ENCODE assay signal across 8 mouse cellular contexts in genomic region chr9:38718927-38719441, GRCm38 (mm10). TPM values are rescaled to one million over a fixed set of nuclear protein-coding genes. Genes with fewer than 3 reads are reported as not detected.
DNase-seq lines count a peak whose midpoint lies in the region; ATAC-seq and TF ChIP-seq lines count a peak whose summit lies in the region.

No protein-coding gene starts in this region.

- peaks cover 8% of the 10 kb centered on the region for H3K4me1 ChIP-seq in embryonic facial prominence, embryonic 15.5 days
- H3K4me1 ChIP-seq in limb, embryonic 15.5 days = peaks cover 10% of the 10 kb centered on the region
- no peaks in the 10 kb centered on the region; the same call in 1 of the 2 replicates for H3K4me1 ChIP-seq in midbrain, embryonic 16.5 days (ENCODE audit: control insufficient read depth, insufficient read depth, low read length)

- H3K27ac ChIP-seq in embryonic facial prominence, embryonic 15.5 days (replicated peaks) = peak overlapping the region; percentile 79
- peak overlapping the region; percentile 85 for H3K27ac ChIP-seq in limb, embryonic 15.5 days
- H3K27ac ChIP-seq in midbrain, embryonic 16.5 days (ENCODE audit: low read length) = no peak overlapping the region

- peak overlapping the region; percentile 31 for H3K9ac ChIP-seq in embryonic facial prominence, embryonic 15.5 days
- peak overlapping the region; percentile 37; the same call in 1 of the 2 replicates for H3K9ac ChIP-seq in limb, embryonic 15.5 days
- H3K9ac ChIP-seq in midbrain, embryonic 16.5 days (ENCODE audit: low read depth, low read length) = no peak overlapping the region

- H3K79me3 ChIP-seq in C2C12 (ENCODE audit: low read depth) = no peaks in the 10 kb centered on the region

- no peaks in the 10 kb centered on the region for H3K79me2 ChIP-seq in C2C12 (ENCODE audit: control insufficient read depth, insufficient read depth)

- no peaks in the 10 kb centered on the region for H3K27me3 ChIP-seq in C2C12 (ENCODE audit: control insufficient read depth, insufficient read depth, insufficient read length)
- no peaks in the 10 kb centered on the region for H3K27me3 ChIP-seq in embryonic facial prominence, embryonic 15.5 days
- H3K27me3 ChIP-seq in limb, embryonic 15.5 days = no peaks in the 10 kb centered on the region
- H3K27me3 ChIP-seq in midbrain, embryonic 16.5 days (ENCODE audit: control insufficient read depth, insufficient read depth, low read depth, low read length) = no peaks in the 10 kb centered on the region

- TF ChIP-seq CTCF in C2C12 (IDR thresholded peaks at IDR 0.05; ENCODE audit: control insufficient read depth, insufficient read depth, insufficient read length) = no peak

- peak; percentile 76; the same call in 1 of the 2 replicates for ATAC-seq in embryonic facial prominence, embryonic 15.5 days (ENCODE audit: insufficient number of reproducible peaks, low FRiP score, low TSS enrichment, low read depth)
- ATAC-seq in limb, embryonic 15.5 days (ENCODE audit: insufficient number of reproducible peaks, low FRiP score, low TSS enrichment, low read depth) = peak; percentile 78; the same call in 1 of the 2 replicates
- ATAC-seq in midbrain, embryonic 16.5 days = no peak
- no peak for ATAC-seq in monocyte, adult 5-6 weeks (replicated peaks; ENCODE audit: insufficient number of reproducible peaks, low FRiP score, low TSS enrichment, poor library complexity, severe bottlenecking)

- DNase-seq in MEL-GATA-1-ER (ENCODE audit: extremely low read depth, low read depth) = peak; percentile 11
- DNase-seq in heart, postnatal 4 days = peak; percentile 20
- no peak for DNase-seq in right cerebral cortex, adult 2 months (ENCODE audit: low spot score in 2 of 2)

- H3K4me2 ChIP-seq in embryonic facial prominence, embryonic 15.5 days (replicated peaks) = peak overlapping the region; percentile 61
- H3K4me2 ChIP-seq in limb, embryonic 15.5 days = peak overlapping the region; percentile 53
- H3K4me2 ChIP-seq in midbrain, embryonic 16.5 days (ENCODE audit: low read length) = peak overlapping the region; percentile 36

- 1% methylated on average over 3 of the region's 3 CpGs for WGBS in embryonic facial prominence, embryonic 15.5 days
- 2% methylated on average over 3 of the region's 3 CpGs for WGBS in limb, embryonic 15.5 days
- WGBS in midbrain, embryonic 16.5 days = 4% methylated on average over 3 of the region's 3 CpGs

- no peak overlapping the region for H3ac ChIP-seq in C2C12 (ENCODE audit: control insufficient read depth, insufficient read length, low read depth)

- no peaks in the 10 kb centered on the region for H3K9me3 ChIP-seq in embryonic facial prominence, embryonic 15.5 days (replicated peaks)
- no peaks in the 10 kb centered on the region for H3K9me3 ChIP-seq in limb, embryonic 15.5 days
- H3K9me3 ChIP-seq in midbrain, embryonic 16.5 days (replicated peaks; ENCODE audit: control insufficient read depth, low read length, poor library complexity, severe bottlenecking) = no peaks in the 10 kb centered on the region

- H3K36me3 ChIP-seq in C2C12 (ENCODE audit: control insufficient read depth, insufficient read depth) = peaks cover 7% of the 10 kb centered on the region
- H3K36me3 ChIP-seq in embryonic facial prominence, embryonic 15.5 days = peaks cover 9% of the 10 kb centered on the region; the same call in 1 of the 2 replicates
- peaks cover 5% of the 10 kb centered on the region for H3K36me3 ChIP-seq in limb, embryonic 15.5 days
- no peaks in the 10 kb centered on the region for H3K36me3 ChIP-seq in midbrain, embryonic 16.5 days (ENCODE audit: control insufficient read depth, insufficient read depth, low read length)

- peak overlapping the region; percentile 48 for H3K4me3 ChIP-seq in C2C12 (ENCODE audit: insufficient read depth, poor library complexity, severe bottlenecking)
- peak overlapping the region; percentile 52 for H3K4me3 ChIP-seq in embryonic facial prominence, embryonic 15.5 days (replicated peaks)
- H3K4me3 ChIP-seq in limb, embryonic 15.5 days = peak overlapping the region; percentile 55
- H3K4me3 ChIP-seq in midbrain, embryonic 16.5 days (ENCODE audit: low read depth, low read length) = peak overlapping the region; percentile 36

TF ChIP-seq in C2C12, 6 proteins besides CTCF, POLR2A, EP300 and RAD21:
- TF ChIP-seq MYOG (IDR thresholded peaks at IDR 0.05; ENCODE audit: control insufficient read depth, extremely low read depth, insufficient read length) = no peak
- no peak for TF ChIP-seq FOSL1 (IDR thresholded peaks at IDR 0.05; ENCODE audit: insufficient read depth, low read length, poor library complexity, severe bottlenecking)
- TF ChIP-seq CEBPB (IDR thresholded peaks at IDR 0.05; ENCODE audit: low read depth) = no peak
- TF ChIP-seq MYOD1 (IDR thresholded peaks at IDR 0.05; ENCODE audit: control insufficient read depth, insufficient read length, low read depth) = no peak
- TF ChIP-seq MAX (IDR thresholded peaks at IDR 0.05) = no peak
- TF ChIP-seq USF1 (IDR thresholded peaks at IDR 0.05; ENCODE audit: low read depth) = no peak

RNA-seq across cellular contexts. Expression of gene Vwa5a, which starts 0.9 kb away (rescaled TPM):
- polyA plus RNA-seq in C2C12 (2012; fragmentation: generic; extraction: Trizol) = 6.3 TPM
- 28.9 and 30.4 TPM in 2 replicates for polyA plus RNA-seq in embryonic facial prominence, embryonic 15.5 days (2015; fragmentation: Nextera tagmentation; extraction: Ambion mirVana)
- 10 to 100 TPM; 25.9 to 27.5 TPM for total RNA-seq in heart, postnatal 4 days (2021)
- polyA plus RNA-seq in limb, embryonic 15.5 days (2015; fragmentation: Nextera tagmentation; extraction: Ambion mirVana) = 29.6 and 31.1 TPM in 2 replicates
- polyA plus RNA-seq in midbrain, embryonic 16.5 days (2015; fragmentation: Nextera tagmentation; extraction: Ambion mirVana) = 6.0 and 6.2 TPM in 2 replicates
- 29.2 to 35.0 TPM (median 33.1 TPM) in 3 replicates for total RNA-seq in monocyte, adult 5-6 weeks (2017)

RNA-seq across cellular contexts. Expression of gene Olfr919, which starts 15.5 kb away (rescaled TPM):
- not detected for polyA plus RNA-seq in C2C12 (2012; fragmentation: generic; extraction: Trizol)
- not detected in 2 replicates for polyA plus RNA-seq in embryonic facial prominence, embryonic 15.5 days (2015; fragmentation: Nextera tagmentation; extraction: Ambion mirVana)
- total RNA-seq in heart, postnatal 4 days (2021) = not detected
- not detected in 2 replicates for polyA plus RNA-seq in limb, embryonic 15.5 days (2015; fragmentation: Nextera tagmentation; extraction: Ambion mirVana)
- polyA plus RNA-seq in midbrain, embryonic 16.5 days (2015; fragmentation: Nextera tagmentation; extraction: Ambion mirVana) = not detected in 2 replicates
- total RNA-seq in monocyte, adult 5-6 weeks (2017) = not detected in 3 replicates

RNA-seq across cellular contexts. Expression of gene Olfr920, which starts 33.1 kb away (rescaled TPM):
- polyA plus RNA-seq in C2C12 (2012; fragmentation: generic; extraction: Trizol) = not detected
- polyA plus RNA-seq in embryonic facial prominence, embryonic 15.5 days (2015; fragmentation: Nextera tagmentation; extraction: Ambion mirVana) = 0.04 TPM in 1 of 2 replicates, not detected in the other
- total RNA-seq in heart, postnatal 4 days (2021) = under 1 TPM; 0.07 to 0.14 TPM
- 0.05 TPM in 2 replicates for polyA plus RNA-seq in limb, embryonic 15.5 days (2015; fragmentation: Nextera tagmentation; extraction: Ambion mirVana)
- not detected in 2 replicates for polyA plus RNA-seq in midbrain, embryonic 16.5 days (2015; fragmentation: Nextera tagmentation; extraction: Ambion mirVana)
- 0.19 to 1.4 TPM (median 0.53 TPM) in 3 replicates for total RNA-seq in monocyte, adult 5-6 weeks (2017)

RNA-seq across cellular contexts. Expression of gene Olfr918, which starts 44.6 kb away (rescaled TPM):
- not detected for polyA plus RNA-seq in C2C12 (2012; fragmentation: generic; extraction: Trizol)
- 0.05 TPM in 1 of 2 replicates, not detected in the other for polyA plus RNA-seq in embryonic facial prominence, embryonic 15.5 days (2015; fragmentation: Nextera tagmentation; extraction: Ambion mirVana)
- total RNA-seq in heart, postnatal 4 days (2021) = not detected
- polyA plus RNA-seq in limb, embryonic 15.5 days (2015; fragmentation: Nextera tagmentation; extraction: Ambion mirVana) = not detected in 2 replicates
- not detected in 2 replicates for polyA plus RNA-seq in midbrain, embryonic 16.5 days (2015; fragmentation: Nextera tagmentation; extraction: Ambion mirVana)
- not detected in 3 replicates for total RNA-seq in monocyte, adult 5-6 weeks (2017)

RNA-seq across cellular contexts. Expression of gene Olfr917, which starts 53.3 kb away (rescaled TPM):
- polyA plus RNA-seq in C2C12 (2012; fragmentation: generic; extraction: Trizol) = not detected
- polyA plus RNA-seq in embryonic facial prominence, embryonic 15.5 days (2015; fragmentation: Nextera tagmentation; extraction: Ambion mirVana) = not detected in 2 replicates
- not detected for total RNA-seq in heart, postnatal 4 days (2021)
- polyA plus RNA-seq in limb, embryonic 15.5 days (2015; fragmentation: Nextera tagmentation; extraction: Ambion mirVana) = not detected in 2 replicates
- polyA plus RNA-seq in midbrain, embryonic 16.5 days (2015; fragmentation: Nextera tagmentation; extraction: Ambion mirVana) = not detected in 2 replicates
- not detected in 3 replicates for total RNA-seq in monocyte, adult 5-6 weeks (2017)

Comparison
In these comparisons a context has a peak if more than half of its experiments do, and no peak if none do; other contexts are left out.
1. DNase-seq: peak in MEL-GATA-1-ER (single experiment) and heart, postnatal 4 days (single experiment); none in right cerebral cortex, adult 2 months (0 of 2).
2. ATAC-seq: peak in embryonic facial prominence, embryonic 15.5 days (single experiment) and limb, embryonic 15.5 days (single experiment); none in midbrain, embryonic 16.5 days (single experiment) and monocyte, adult 5-6 weeks (single experiment).
3. Peak in every context shown above with its lines, with median percentiles within 50 percentile points of each other: H3K4me3 ChIP-seq and H3K4me2 ChIP-seq.